Mouse (Mus musculus) cerebellum, adult 11 months (tissue): ENCODE measurements around the gene Pald1.

Experiments
- DNase-seq: peaks from one replicate; pipeline ENCODE4 v3.0.0; 2022

Pald1 gene

DNA sequence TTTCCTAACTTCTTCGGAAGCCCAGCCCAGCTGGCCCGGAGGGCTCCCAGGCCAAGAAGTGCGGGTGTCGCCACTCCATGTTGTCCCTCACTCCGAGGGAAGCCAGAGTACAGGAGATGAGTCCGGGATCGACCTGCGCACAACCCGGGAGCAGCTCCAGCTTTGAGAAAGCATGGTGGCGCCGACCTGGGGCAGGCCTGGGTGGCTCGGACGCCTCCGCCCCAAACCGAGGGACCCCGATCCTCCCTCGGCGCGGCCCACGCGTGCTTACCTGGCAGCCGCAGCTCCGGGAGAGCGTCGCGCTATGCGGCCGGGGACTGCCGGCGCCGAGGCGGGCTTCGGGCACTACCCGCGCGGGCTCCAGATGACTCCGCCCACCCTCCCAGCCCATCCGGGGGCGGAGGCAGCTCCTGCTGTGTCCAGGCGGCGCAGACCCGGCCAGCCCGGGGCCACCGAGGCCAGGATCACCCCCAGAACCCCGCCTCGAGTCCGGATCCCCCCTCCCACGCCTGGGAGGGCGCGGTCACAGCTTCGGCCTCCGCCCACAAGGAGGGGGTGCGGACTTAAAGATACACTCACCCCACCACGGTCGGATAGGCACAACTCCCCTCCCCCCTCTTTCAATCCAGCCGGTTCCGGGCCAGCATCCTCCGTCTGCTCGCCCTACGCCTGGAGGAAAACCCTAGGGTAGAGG, at the start of gene Pald1:
Gene Pald1, minus strand, starts transcription at position 510 of the 694 bp plus-strand sequence.
- peak; percentile 55 for DNase-seq

DNA sequence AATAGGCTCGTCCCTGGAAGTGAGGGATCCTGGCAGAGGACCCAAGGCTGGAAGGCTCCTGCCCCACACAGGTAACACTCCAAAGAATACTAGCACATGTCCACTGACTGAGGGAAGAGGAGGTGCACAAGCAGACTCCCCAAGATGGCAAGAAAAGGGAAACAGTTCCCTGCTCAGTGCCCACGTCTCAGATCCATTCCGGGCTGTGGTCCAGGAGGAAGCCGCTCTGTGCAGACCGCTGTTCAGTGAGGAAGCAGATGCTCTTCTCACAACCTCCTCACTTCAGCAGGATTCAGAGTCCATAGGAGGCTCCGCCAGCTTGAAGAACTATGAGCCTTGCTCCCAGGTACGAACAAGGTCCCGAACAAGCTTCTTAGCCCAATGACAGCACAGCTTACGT, 48.0 kb upstream of the Pald1 start:
- no peak for DNase-seq

DNA sequence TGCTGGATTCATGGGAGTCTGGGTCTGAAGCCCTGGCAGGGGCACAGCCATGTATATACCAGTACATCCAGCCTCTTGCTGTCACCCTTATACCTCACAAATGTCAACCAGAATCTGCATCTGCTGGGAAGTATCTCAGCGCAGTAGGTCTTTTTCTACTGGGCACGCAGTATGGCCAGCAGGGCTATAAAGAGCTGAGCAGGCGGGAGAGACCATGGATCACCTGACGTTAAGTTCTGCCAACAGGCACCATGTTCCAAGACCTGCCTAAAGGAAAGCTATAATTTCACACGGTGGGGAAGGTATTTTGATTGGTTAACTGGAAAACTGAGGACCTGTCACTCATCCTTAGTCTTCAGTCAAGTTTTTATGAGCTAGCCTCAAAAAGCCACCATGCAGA, 45.7 kb upstream of the Pald1 start:
- no peak for DNase-seq

DNA sequence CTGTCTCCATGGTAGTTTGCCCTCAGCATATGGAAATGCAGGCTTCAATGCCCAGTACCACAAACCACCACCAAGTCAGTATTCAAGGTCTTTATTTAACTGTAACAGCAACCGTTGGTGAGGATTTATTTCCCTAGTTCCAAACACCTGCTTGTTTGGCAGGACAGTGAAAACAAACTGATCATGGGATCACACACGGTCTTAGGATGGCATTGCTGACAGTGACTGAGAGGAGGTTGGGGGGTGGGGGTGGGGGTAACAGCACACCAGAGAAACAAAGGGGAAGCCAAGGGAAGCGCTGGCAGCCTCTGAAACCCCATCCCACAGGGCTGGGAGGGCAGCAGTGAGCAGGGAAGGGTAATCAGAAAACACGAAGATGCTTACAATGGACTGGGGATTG, 45.1 kb upstream of the Pald1 start:
- DNase-seq = no peak

DNA sequence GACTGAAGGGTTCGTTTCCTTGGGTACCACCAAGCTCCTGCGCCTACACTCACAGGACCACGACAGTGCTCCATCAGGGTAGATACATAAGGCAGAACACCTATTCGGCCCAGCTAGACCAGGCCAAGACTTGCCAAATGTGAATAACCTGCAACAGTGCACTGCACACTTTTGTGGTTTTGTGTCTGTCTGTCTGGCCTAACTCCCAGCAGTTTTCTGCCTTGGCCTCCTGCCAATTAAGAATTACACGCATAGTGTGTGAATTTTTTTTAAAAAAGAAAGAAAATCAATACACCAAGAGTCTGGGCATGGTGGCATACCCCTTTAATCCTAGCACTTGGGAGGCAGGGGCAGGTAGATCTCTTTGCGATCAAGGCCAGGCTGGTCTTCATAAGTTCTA, 44.6 kb upstream of the Pald1 start:
- DNase-seq = no peak

DNA sequence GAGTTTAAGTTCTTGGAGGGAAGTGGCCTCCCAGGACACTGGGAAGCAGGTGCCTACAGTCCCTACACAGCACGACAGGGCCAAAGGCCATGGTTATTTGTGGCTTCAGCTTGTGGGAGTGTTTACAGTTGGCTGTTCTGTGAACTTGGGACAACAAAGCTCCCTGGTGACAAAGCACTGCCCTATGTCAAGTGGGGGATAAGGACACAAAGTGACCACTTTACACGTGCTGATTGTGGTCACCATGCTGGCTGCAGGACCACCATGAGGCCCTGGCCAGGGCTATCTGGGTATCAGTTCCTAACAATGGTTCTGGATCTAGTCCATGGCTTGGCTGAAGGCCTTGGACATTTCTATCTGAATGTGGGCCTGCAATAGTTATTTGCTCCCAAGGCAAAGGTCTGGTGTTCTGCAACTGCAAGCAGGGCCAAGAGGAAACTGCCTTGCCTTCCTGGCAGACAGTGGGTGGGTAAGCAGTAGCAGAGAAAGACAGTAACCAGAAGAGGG, 43.0 kb upstream of the Pald1 start:
- no peak for DNase-seq

DNA sequence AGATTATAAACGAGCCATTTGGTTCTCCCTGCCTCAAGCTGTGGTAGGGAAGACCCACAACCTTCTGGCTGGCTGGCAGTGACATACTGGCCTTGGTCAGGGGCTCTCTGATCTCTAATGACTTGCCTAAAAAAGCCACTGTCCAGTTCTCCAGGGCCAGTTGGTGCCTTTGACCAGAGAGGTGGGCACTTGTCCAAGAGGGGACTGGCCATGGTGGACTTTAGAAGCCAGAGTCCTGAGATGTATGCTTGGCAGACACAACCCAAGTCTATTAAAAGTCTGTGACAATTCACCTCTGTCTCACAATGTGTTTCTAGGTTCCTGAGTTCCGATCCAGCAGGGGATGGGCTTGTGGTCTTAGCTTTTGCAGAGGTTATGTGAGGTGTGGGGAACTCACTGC, 41.7 kb upstream of the Pald1 start:
- no peak for DNase-seq

DNA sequence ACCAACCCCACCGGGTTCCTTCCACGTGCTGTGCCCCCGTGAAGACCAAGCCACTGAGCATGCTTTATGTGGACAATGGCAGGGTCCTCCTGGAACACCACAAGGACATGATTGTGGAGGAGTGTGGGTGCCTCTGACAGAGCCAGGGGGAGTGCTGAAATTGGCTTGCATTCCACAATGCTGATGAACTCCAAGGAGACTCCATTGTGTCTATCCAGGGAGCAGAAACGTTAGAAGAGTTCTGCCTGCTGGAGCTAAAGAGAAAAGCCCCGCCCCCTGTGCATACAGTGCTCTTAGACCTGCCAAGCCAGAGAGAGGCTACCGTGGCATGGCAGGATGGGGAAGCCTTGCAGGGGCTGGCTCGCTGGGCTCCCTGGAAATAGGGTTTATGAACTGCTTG, 41.2 kb upstream of the Pald1 start:
- no peak for DNase-seq

DNA sequence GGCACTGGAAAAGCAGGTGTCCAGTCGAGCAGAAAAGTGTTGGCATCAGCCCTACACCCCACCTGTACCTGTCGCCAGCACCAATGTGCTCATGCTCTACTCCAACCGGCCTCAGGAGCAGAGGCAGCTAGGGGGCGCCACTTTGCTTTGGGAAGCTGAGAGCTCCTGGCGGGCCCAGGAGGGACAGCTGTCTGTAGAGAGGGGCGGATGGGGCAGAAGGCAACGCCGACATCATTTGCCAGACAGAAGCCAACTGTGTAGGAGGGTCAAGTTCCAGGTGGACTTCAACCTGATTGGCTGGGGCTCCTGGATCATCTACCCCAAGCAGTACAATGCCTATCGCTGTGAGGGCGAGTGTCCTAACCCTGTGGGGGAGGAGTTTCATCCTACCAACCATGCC, 40.0 kb upstream of the Pald1 start:
- no peak for DNase-seq

DNA sequence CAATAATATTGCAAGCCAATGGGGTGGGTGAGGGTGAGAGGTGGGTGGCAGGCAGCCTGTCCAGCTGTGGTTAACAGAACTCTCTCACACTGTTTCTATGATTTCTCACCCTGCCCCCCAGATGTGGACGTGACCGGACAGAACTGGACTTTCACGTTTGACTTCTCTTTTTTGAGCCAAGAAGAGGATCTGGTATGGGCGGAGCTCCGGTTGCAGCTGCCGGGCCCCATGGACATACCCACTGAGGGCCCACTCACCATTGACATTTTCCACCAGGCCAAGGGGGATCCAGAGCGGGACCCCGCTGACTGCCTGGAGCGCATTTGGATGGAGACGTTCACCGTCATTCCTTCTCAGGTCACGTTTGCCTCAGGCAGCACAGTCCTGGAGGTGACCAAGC, 39.5 kb upstream of the Pald1 start:
- no peak for DNase-seq

DNA sequence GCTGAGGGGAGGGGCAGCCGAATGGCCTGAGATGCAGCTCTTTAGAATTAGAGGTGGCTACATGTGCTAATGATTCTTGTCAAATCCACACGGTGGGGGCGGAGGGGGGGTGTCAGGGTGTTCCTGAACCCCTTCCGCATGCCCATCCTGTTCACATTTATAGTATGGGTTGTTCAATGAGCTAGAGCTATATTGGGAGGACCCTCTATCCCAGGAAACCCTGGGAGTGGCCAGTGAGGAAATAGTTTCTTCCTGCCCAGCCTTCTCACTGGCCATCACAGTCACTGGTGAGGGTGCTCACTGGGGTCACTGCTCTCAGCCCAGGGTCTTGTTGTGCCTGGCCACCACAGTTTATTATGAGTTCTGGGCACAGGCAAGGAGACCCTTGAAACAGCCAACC, 36.7 kb upstream of the Pald1 start:
- DNase-seq = no peak

DNA sequence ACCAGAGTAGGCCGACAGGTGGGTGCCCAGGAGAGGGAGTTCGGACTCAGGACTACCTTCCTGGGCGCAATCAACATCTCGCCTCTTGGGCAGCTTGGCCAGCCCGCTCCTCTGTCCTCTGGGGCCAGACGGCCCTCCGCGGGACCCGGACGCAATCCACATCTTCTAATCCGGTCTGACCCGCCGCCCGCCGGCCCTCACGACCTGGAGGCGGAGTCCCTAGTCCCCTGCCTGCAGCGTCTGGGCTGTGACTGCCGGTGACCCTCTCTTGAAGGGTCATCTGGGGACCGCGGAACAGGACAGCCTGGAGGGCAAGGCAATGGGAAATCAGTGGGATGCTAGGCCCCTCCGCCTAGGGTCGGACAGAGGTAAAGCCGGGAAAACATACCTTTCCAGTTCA, 35.8 kb upstream of the Pald1 start:
- no peak for DNase-seq

DNA sequence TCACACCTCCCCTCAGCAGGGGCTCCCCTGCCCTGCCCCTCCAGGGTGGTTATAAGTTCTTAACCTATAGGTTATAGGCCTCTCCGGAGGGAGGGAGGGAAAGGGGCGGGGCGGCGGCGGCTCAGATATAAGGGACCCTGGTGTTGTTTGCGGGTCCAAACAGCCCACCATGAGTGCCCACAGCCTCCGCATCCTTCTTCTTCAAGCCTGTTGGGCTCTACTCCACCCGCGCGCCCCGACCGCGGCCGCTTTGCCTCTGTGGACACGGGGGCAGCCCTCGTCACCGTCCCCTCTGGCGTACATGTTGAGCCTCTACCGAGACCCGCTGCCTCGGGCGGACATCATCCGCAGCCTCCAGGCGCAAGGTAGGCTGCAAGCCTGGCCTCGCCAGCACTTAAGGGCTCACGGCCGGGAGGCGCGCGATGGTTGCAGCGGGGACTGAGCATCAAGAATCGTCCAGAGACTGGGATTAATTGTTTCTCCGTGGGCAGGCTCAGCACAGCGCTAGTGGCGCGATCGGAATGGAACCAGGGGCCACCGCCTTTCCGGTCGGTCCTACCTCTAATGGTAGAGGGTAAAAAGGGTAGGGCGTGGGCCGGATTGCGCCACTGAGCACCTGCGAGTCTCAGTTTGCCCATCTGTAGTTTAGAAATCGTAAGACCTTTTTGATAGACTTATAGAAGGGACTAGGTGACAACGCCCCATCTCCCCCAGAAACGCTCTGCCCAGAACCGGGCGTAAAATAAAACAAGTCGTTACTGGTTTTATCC, 35.0 kb upstream of the Pald1 start:
- no peak for DNase-seq

DNA sequence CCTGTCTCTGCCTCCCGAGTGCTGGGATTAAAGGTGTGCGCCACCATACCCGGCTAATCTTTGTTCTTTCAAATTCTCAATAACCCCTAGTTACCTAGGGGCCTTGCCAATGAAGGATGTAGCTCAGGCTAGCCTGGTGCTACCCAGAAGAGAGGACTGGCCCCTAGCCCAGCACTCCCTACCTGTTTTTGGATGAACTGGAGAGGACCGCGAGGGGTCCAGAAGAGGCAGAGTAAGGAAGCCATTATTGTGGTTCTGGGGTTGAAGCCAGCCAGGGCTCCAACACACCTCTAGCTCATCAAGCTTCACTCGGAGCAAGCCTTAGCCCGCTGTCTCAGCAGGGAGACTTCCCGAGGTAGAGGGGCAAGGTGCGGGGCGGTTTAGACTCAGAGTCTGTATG, 34.3 kb upstream of the Pald1 start, which contains the start of gene Nodal:
Gene Nodal, plus strand, starts transcription at position 301 of the 400 bp plus-strand sequence.
- DNase-seq = no peak

DNA sequence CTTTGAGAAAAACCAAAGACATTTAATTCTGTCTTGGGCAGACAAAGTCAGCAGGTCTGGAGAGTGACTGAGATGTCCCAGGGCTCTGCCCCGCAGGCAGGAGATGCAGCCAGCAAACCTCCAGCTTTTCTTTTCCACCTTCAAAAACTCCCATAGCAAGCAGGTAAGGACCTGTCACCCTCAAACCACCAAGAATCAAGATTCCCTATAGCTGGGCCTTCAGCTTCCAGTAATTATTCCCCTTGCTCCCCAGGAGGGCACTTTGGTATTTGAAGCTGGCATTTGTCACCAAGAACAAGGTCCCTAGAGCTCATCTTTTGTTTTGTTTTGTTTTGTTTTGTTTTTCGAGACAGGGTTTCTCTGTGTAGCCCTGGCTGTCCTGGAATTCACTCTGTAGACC, 33.7 kb upstream of the Pald1 start:
- DNase-seq = no peak

DNA sequence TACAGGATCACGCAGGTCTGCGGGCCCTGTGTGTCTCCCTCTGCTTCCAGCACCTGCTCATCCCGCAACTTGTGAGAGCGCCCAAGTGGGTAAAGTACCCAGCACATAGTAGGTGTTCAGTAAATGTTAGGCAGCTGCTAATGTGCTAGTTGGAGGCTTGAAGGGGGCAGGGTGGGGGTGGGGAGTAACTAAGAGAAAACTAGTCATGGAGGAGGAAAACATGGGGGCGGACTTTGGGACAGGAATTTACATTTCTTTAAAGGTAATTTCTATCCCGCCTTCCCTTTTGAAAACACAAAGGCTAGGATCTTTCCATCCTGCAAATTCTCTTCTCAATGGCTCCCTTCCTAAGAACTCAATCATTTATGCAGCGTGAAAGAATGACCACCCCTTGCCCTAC, 33.2 kb upstream of the Pald1 start:
- DNase-seq = no peak

DNA sequence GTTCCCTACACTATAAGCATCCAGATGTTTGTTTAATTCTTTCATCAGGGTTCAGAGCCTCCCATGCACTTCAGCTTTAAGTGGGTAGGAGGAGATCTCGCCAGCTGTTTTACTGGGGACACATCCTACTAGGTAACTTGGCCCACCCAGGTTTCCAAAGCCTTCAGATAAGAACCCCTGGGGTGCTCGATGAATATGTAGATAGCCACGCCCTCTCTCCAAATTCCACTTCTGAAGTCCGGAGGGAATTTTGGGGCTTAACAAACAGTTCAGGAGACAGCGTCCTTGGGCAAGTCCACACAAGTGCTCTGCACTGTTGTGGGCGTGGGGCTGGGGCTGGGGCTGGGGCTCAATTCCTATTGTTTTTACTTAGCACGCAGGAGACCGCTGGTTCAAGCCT, 32.6 kb upstream of the Pald1 start:
- DNase-seq = no peak

DNA sequence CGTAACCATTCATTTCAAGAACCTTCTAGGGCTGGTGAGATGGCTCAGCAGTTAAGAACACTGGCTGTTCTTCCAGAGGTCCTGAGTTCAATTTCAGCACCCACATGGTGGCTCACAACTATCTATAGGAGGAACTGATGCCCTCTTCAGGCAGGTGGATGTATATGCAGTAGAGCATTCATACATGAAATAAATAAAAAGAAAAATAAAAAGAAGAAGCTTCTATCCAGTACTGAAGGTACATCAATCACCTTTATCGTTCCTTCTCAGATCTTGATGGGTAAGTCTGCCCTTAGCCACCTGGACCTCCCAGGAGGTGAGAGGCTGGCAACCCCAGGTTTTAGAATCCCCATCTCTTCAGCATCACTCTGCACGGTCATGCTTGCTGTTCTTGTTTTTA, 31.9 kb upstream of the Pald1 start:
- DNase-seq = no peak

DNA sequence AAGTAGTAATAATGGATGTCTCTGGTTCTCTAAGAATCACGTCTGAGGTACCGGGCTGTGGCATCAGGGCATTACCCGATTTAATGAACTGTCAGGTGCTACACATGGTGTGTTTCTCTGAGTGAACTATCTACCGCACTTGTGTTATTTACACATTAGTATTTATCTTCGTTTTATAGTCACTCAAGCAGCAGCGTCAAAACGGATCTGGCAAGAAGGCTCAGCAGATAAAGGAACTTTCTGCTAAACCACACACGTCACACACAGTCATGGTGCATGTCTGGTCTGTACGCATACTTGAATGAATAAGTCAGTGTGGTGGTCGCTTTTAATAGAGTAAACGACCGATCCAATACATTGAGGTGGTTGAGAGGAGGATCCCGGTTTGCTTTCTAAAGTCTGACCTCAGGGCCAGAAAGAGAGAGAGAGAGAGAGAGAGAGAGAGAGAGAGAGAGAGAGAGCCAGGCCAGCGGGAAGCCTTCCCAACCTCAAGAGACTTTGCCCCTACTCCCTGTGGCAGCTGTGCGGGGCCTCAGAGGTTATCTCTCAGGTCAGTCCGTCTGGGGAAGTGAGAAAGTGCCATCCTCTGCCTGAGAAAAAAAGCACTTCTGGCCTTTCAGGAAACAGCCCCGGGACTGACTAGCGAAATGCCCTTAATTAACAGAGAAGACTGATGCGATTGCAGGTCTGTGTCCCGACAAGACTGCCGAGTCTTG, 29.7 kb upstream of the Pald1 start:
- no peak for DNase-seq

DNA sequence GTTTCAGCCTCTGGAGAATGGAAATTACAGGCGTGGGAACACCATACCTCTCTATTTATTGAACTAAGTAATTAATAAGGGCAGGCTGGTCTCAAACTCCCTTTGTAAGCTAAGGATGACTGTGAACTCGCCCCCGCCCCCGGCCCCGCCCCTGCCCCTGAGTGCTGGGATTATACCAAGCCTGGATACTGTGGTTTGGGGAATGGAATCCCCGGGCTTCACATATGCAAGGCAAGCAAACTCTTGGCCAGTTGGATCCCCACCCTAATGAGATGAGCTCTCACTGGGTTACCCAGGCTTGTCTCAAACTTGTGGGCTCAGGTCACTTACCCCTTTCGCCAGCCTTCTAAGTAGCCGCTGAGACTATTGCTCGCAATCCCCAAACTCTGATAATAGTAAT, 26.9 kb upstream of the Pald1 start:
- no peak for DNase-seq

DNA sequence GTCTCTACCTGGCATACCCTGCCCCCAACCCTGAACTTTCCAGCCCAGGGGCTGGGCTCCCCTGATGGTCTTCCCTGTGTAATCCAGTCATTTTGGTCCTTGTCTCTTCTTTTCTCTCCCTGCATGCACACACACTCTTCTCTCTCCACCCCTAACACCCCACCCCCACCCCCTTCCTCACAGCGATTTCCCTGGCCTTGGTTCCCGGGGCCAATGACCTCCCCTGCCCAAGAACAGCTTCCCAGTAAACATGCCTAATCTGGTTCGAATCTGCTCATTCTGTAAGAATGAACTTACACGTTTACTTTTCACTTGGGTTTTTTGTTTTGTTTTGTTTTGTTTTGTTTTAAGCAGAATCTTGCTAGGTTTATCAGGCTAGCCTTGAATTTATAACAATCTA, 26.4 kb upstream of the Pald1 start:
- no peak for DNase-seq

DNA sequence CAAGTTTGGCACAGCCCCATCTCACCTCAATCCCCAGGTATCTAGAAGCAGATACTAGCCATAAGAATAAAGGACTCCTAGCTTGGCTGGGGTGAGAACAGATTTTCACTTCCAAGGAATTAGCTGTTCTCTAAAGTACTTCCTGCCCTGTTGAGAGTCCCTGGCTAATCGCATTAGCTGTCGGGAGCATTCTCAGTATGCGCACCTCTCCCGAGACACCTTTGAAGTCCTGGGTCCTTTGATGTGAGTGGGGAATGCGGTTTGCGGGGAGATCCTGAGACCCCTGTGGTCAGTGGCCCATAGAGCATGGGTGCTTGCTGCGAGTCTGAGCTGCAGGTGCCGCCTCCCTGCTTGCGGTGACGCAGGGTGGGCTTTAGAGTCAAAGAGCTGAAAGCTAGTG, 22.6 kb upstream of the Pald1 start:
- DNase-seq = no peak

DNA sequence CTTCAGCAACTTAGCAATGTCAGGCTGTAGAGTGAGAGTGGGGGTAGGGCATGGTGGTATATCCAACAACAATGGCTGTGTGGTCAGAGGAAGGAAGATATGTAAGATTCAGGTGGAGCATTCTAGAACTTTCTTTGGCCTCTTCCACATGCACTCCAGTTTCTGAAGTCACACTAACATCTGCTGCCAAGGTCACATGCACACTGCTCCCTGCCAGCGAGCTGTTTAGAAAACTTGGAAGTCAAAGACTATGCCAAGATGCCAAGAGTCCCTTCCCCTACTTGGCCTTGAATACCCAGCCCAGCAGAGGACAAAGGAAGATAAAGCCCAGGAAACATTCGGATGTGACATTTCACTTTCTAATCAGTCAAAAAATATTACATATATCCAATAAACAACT, 19.6 kb upstream of the Pald1 start:
- no peak for DNase-seq

DNA sequence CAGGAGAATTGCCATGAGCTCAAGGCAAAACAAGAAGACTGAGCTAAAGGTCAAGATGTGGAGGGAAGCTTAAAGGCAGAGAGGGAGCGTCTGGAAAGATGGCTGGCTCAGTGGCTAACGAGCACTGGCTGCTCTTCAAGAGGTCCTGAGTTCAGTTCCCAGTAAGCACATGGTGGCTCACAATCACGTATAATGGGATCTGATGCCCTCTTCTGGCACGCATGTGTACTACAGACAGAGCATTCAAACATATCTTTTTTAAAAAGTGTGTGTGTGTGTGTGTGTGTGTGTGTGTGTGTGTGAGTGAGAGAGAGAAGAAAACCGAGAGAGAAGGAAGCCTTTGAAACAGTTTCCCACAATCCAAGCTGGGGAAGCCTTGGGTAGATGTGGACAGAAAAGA, 19.1 kb upstream of the Pald1 start:
- DNase-seq = no peak
